ENCODE assay signal across 8 mouse cellular contexts in the genomic region with DNA sequence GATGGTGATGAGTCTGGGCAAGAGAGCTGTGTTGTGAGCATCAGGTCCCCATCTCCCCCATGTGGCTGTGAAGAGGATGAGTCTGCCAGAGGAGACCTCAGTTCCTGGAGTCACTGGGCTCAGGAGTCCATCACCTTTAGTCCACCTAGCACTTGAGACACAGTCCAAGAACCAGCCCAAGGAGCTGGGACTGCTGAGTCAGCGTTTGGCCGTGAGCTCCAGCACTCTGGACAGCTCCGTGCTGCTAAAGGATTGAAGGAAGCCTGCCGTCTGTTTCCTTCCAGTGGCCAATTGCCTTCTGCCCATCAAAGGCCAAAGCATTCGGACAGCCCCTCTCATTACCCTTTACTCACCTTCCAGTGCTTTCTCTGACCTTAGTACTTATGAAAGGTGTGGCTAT. TPM values are rescaled to one million over a fixed set of nuclear protein-coding genes. Genes with fewer than 3 reads are reported as not detected.
A peak's percentile ranks its signal among the peaks of the same experiment; 100 is the strongest.
DNase-seq lines count a peak whose midpoint lies in the region; ATAC-seq and TF ChIP-seq lines count a peak whose summit lies in the region.
"Had no signal": no experiment of that assay in that cellular context is flagged by ENCODE, and none has a peak within 500 bp of the region (broad histone marks: within the 10 kb centered on the region; RNA-seq: fewer than 3 reads in every experiment).

No protein-coding gene starts in this region.

- H3K4me1 ChIP-seq in kidney, embryonic 16.5 days (ENCODE audit: insufficient read depth, low read length) = no peaks in the 10 kb centered on the region

- no peaks in the 10 kb centered on the region for H3K9me3 ChIP-seq in kidney, embryonic 16.5 days (ENCODE audit: low read length)

- ATAC-seq in kidney, embryonic 16.5 days (ENCODE audit: low FRiP score, low TSS enrichment) = no peak

- H3K9ac ChIP-seq in kidney, embryonic 16.5 days (replicated peaks; ENCODE audit: low read length) = no peak overlapping the region

- WGBS in kidney, embryonic 16.5 days = 2% methylated on average over 5 of the region's 5 CpGs

- intact Hi-C loops in left cerebral cortex, adult 2 months (cut with DNase I) = no loop called here

- no peak overlapping the region for H3K4me3 ChIP-seq in kidney, embryonic 16.5 days (ENCODE audit: low read length)
- H3K4me3 ChIP-seq in left cerebral cortex, adult 2 months = no peak overlapping the region

- no peaks in the 10 kb centered on the region for H3K36me3 ChIP-seq in kidney, embryonic 16.5 days (ENCODE audit: insufficient read depth, low read length)

- TF ChIP-seq CTCF in left cerebral cortex, adult 2 months (IDR thresholded peaks at IDR 0.05) = no peak

- DNase-seq in kidney, adult 9 months = peak; percentile 20
- DNase-seq in R1 (ENCODE audit: low read depth, low spot score) = peak; percentile 50
- peak; percentile 5 to 8 for DNase-seq in adrenal gland, postnatal 4 days (ENCODE audit: low spot score in 2 of 2)
- peak; percentile 69 for DNase-seq in lung, postnatal 10 days
- DNase-seq in cerebellum, postnatal 36 days = no peak
- DNase-seq in left cerebral cortex, adult 2 months (ENCODE audit: extremely low spot score in 1 of 2, low spot score in 2 of 2) = no peak

- H3K27me3 ChIP-seq in kidney, embryonic 16.5 days (ENCODE audit: insufficient read depth, low read length) = no peaks in the 10 kb centered on the region

- no peak overlapping the region for H3K27ac ChIP-seq in kidney, embryonic 16.5 days (ENCODE audit: low read length)
- H3K27ac ChIP-seq in left cerebral cortex, adult 2 months = no peak overlapping the region

- H3K4me2 ChIP-seq in kidney, embryonic 16.5 days (replicated peaks; ENCODE audit: low read depth, low read length) = no peak overlapping the region

RNA-seq across cellular contexts. Expression of a gene that starts 12.1 kb away (rescaled TPM):
- not detected in 2 replicates for polyA plus RNA-seq in kidney, embryonic 16.5 days (2015; fragmentation: Nextera tagmentation; extraction: Ambion mirVana)
- not detected for total RNA-seq in adrenal gland, postnatal 4 days (2021)
- under 1 TPM in 1 of 2 experiments, not detected in 1; 0.50 TPM for total RNA-seq in left cerebral cortex, adult 2 months (2021)
- polyA plus RNA-seq: lung, embryonic 16.5 days had no signal

Comparison
In these comparisons a context has a peak if more than half of its experiments do, and no peak if none do; other contexts are left out.
1. DNase-seq: peak in kidney, adult 9 months (single experiment), R1 (single experiment), adrenal gland, postnatal 4 days (2 of 2) and lung, postnatal 10 days (single experiment); none in cerebellum, postnatal 36 days (0 of 2) and left cerebral cortex, adult 2 months (0 of 2).